Mouse (Mus musculus): ENCODE measurements around the gene Galnt17. TPM values are rescaled to one million over a fixed set of nuclear protein-coding genes. Genes with fewer than 3 reads are reported as not detected.
A peak's percentile ranks its signal among the peaks of the same experiment; 100 is the strongest.

The Galnt17 gene
- polyA plus RNA-seq, 1 experiment from 2014 or later = 10.5 TPM

DNA sequence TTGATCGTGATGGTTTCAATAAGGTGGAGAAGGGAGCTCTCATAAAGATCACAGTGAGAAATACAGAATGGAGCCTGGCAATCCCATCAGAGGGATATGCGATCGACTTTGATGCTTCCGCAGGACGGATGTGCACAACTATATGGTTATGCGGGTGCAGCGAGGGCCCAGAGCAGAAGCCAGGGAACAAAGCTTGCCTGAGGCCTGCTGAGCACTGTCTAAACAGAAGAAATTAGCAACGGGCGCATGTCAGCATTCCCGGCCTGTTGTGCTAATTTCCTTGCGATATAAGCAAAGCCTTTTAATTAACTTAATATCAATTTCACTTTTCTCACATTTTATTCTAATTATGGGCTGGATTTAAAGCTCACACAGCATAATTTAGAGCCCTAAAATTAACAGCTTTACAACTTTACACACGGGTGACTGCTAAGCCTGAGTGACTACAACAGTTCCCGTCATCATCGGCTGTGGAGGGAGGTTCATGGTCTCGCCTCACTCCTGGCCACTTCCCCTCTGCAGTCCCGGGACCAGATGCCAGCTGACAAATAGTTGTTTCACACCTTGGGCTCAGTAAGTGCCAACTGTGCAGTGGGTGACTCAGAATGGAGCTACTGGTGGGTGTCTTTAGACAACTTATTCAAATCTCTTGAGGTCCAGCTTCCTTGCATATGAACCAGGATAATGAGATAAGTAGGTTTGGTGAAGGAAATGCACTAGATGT, 14.4 kb downstream of the Galnt17 start:
- Histone ChIP-seq H3K9me3 (replicated peaks) (no peaks in the 10 kb centered on the region), H3K9ac (replicated peaks) (no peak overlapping the region), H3K4me2 (no peak overlapping the region), H3K27ac (replicated peaks) (no peak overlapping the region), H3K27me3 (replicated peaks) (no peaks in the 10 kb centered on the region), H3K4me3 (replicated peaks) (no peak overlapping the region), H3K36me3 (no peaks in the 10 kb centered on the region), H3K4me1 (no peaks in the 10 kb centered on the region)
- ATAC-seq (ENCODE audit: low FRiP score) = no peak
- 62% methylated on average over 16 of the region's 16 CpGs for WGBS

DNA sequence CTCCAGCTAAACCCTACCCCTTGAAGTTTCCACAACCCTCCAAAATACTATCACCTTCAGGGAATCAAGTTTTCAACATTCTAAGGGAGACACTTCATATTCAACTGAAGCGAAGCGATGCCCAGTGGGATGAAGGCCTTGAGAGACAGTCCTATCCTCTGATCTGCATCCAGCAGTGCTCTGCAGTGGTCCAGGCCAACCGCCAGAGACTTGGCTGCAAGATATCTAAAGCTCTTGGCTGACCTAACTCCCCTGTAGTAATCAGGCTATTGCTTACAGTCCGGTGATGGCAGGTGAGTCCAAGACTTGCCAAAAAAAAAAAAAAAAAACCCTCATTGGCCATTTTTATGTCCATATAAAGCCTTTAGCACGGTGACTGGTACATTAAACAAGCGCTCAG, 21.2 kb downstream of the Galnt17 start:
- ATAC-seq (ENCODE audit: low FRiP score) = no peak
- Histone ChIP-seq H3K27me3 (replicated peaks) (no peaks in the 10 kb centered on the region), H3K36me3 (no peaks in the 10 kb centered on the region), H3K4me1 (no peaks in the 10 kb centered on the region), H3K9ac (replicated peaks) (no peak overlapping the region), H3K9me3 (replicated peaks) (no peaks in the 10 kb centered on the region), H3K4me3 (replicated peaks) (no peak overlapping the region), H3K27ac (replicated peaks) (no peak overlapping the region), H3K4me2 (no peak overlapping the region)
- WGBS = 87% methylated on average over 6 of the region's 6 CpGs

DNA sequence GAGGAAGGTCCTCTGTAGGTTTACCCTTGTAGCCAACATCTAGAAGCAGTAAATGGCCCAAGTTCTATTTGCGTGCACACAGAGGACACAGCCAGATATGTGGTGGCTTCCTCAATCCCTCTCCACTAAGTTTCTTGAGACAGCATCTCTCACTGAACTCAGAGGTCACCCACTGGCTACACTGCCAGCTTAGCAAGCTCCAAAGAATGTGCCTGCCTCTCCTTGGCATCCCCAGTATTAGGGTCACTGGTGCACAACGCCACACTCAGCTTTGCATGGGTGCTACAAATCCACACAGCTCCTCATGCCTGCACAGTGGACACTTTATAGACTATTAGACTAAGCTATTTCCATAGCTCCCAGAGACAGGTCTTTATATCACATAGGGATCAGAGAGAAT, 21.6 kb downstream of the Galnt17 start:
- Histone ChIP-seq H3K4me2 (no peak overlapping the region), H3K9ac (replicated peaks) (no peak overlapping the region), H3K27ac (replicated peaks) (no peak overlapping the region), H3K4me1 (no peaks in the 10 kb centered on the region; the same call in 1 of the 2 replicates), H3K9me3 (replicated peaks) (no peaks in the 10 kb centered on the region), H3K27me3 (replicated peaks) (no peaks in the 10 kb centered on the region), H3K4me3 (replicated peaks) (no peak overlapping the region), H3K36me3 (no peaks in the 10 kb centered on the region)
- WGBS = 93% methylated on average over 2 of the region's 2 CpGs
- no peak for ATAC-seq (ENCODE audit: low FRiP score)

DNA sequence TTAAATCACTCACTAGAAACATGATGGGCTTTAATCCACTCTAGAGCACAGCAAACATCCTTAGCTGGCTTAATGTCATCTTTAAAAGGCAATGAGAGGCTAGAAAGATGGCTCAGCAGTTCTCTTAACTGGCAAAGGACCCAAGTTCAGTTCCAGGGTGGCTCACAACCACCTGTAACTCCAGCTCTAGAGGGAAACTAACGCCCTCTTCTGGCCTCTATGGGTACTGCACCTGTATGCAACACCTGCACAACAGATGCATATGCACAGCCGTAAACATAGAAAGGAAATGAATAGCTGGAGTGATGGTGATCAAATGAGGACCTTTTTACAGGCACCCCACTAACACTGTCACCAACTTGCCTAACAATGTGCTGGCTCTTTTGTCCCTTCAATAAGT, 27.9 kb downstream of the Galnt17 start:
- Histone ChIP-seq H3K27me3 (replicated peaks) (no peaks in the 10 kb centered on the region), H3K4me3 (replicated peaks) (no peak overlapping the region), H3K4me2 (no peak overlapping the region), H3K27ac (replicated peaks) (peak overlapping the region; percentile 30; the same call in 1 of the 2 replicates), H3K9ac (replicated peaks) (no peak overlapping the region), H3K4me1 (peaks cover 10% of the 10 kb centered on the region; the same call in 1 of the 2 replicates), H3K9me3 (replicated peaks) (no peaks in the 10 kb centered on the region), H3K36me3 (no peaks in the 10 kb centered on the region)
- 54% methylated on average over 2 of the region's 2 CpGs for WGBS
- ATAC-seq (ENCODE audit: low FRiP score) = no peak

DNA sequence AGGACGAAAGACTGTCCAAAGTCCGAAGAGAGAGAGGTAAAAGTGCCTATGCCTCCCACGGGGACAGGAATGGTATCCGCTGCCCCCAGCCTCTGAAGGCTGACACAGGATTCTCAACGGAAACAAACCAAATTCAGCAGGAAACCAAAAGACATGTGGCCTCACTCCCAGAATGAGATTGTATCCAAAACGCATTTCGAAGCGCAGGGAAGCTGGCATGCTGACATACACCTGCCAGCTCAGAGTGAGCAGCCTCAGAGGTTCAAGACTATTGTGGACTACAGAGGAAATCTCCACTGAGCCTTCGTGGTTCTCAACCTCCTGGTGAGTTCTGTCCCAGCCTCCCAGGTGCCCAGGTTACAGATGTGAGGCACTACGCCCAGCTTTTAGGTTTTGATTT, 29.0 kb downstream of the Galnt17 start:
- Histone ChIP-seq H3K4me1 (peaks cover 10% of the 10 kb centered on the region; the same call in 1 of the 2 replicates), H3K4me3 (replicated peaks) (no peak overlapping the region), H3K36me3 (no peaks in the 10 kb centered on the region), H3K4me2 (no peak overlapping the region), H3K27ac (replicated peaks) (peak overlapping the region; percentile 30), H3K9ac (replicated peaks) (no peak overlapping the region), H3K27me3 (replicated peaks) (no peaks in the 10 kb centered on the region), H3K9me3 (replicated peaks) (no peaks in the 10 kb centered on the region)
- 80% methylated on average over 10 of the region's 10 CpGs for WGBS
- no peak for ATAC-seq (ENCODE audit: low FRiP score)

DNA sequence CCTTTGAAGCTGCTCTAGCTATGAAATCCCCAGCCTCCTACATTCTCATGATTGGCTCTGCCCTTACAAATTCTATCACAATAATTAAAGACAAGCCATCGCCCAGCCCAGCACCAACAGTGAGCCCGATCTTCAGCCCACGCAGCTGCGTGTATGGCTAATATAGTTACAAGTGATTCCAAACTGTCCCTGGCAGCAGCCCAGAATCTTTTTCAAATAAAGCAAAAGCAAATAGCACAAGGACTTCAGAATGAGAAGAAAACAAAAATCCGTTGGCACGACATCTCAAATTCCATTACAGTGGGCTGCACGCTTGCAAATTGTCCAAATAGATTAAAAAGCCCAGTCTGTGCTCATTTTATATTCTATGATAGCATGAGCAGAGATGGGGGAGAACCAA, 31.1 kb downstream of the Galnt17 start:
- Histone ChIP-seq H3K9ac (replicated peaks) (no peak overlapping the region), H3K4me3 (replicated peaks) (no peak overlapping the region), H3K4me1 (peaks cover 10% of the 10 kb centered on the region; the same call in 1 of the 2 replicates), H3K9me3 (replicated peaks) (no peaks in the 10 kb centered on the region), H3K27ac (replicated peaks) (no peak overlapping the region), H3K36me3 (no peaks in the 10 kb centered on the region), H3K27me3 (replicated peaks) (no peaks in the 10 kb centered on the region), H3K4me2 (no peak overlapping the region)
- ATAC-seq (ENCODE audit: low FRiP score) = no peak
- WGBS = 58% methylated on average over 7 of the region's 7 CpGs

DNA sequence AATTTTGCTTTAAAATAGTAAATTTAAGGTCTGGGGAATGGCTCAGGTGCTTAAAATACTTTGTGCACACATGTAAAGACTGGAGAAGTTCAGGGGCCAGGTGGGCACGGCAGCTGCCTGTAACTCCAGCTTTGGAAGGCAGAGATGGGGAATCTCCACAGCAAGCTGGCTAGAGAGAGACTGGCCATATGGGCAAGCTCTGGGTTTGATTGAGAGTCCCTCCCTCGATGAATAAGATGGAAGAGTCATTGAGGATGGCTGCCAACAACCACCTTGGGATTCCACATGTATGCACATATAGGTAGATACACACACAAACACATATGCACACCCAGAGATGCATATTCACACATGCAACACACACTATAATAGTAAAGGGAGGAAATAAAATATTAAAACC, 42.0 kb downstream of the Galnt17 start:
- no peak overlapping the region for H3K4me2 ChIP-seq
- no peaks in the 10 kb centered on the region for H3K36me3 ChIP-seq
- H3K27ac ChIP-seq (replicated peaks) = no peak overlapping the region
- no peaks in the 10 kb centered on the region for H3K27me3 ChIP-seq (replicated peaks)
- no peaks in the 10 kb centered on the region for H3K4me1 ChIP-seq
- no peak overlapping the region for H3K9ac ChIP-seq (replicated peaks)
- WGBS = 81% methylated on average over 2 of the region's 2 CpGs
- H3K4me3 ChIP-seq (replicated peaks) = no peak overlapping the region
- H3K9me3 ChIP-seq (replicated peaks) = no peaks in the 10 kb centered on the region
- no peak for ATAC-seq (ENCODE audit: low FRiP score)

DNA sequence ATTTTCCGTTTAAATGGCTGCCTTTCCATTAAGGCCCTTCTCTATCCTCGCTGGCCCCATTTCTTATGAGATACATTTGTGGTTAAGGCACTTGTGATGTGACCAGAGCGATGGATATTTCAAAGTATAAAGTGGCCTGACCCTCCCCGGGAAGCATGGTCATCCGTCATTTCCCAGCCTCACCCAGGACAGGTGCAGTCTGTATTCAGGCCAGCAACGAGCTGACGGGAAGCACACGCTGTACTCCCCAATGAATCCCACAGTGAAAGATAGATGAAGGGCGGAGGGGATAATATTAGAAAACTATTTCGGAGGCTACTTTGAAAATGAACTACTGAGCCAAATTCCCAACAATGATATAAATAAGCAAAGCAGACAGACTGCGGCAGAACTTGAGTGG, 44.2 kb downstream of the Galnt17 start:
- Histone ChIP-seq H3K9me3 (replicated peaks) (no peaks in the 10 kb centered on the region), H3K4me3 (replicated peaks) (no peak overlapping the region), H3K4me1 (no peaks in the 10 kb centered on the region), H3K4me2 (no peak overlapping the region), H3K9ac (replicated peaks) (no peak overlapping the region), H3K27ac (replicated peaks) (no peak overlapping the region), H3K36me3 (no peaks in the 10 kb centered on the region), H3K27me3 (replicated peaks) (no peaks in the 10 kb centered on the region)
- WGBS = 76% methylated on average over 11 of the region's 11 CpGs
- ATAC-seq (ENCODE audit: low FRiP score) = no peak

DNA sequence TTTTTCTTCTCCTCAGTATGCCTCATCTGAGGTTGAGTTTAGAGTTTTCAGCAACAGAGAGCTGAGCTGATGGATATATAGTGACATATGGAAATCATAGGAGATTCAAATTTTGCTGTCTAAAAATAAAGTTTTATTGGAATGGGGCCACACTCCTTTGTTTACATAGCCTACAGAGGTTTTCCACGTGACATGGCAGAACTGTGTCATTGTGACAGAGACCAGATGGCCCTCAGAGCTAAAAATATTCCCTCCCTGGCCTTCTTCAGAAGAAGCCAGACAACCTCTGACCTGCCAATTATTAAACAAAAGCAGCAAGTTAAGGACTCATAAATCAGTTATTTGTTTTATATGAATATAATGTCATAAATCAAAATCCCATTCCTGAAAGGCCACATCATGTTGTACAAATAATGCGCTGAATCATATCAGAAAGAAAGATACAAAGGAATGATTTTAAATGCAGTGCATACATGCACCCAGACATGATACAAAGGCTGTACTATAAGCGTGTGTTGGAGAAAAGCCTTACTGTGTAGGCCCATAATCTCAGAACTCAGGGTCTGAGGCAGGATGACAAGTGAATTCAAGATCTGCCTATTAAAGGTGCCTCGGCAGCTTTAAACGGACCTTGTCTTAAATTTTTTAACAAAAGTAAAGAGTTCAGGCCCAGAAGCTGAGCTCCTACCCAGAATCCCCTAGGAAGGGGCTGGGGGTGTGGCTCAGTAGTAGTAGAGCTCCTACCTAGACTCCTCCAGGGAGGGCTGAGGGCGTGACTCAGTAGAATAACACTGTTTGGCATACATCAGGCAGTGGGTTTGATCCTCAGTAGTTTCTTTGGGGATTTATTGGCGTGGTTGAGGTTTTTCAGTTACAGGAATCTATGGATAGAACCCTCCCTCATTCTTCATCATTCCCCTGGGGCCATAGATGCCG, 57.3 kb downstream of the Galnt17 start:
- 85% methylated on average over 8 of the region's 8 CpGs for WGBS
- ATAC-seq (ENCODE audit: low FRiP score) = no peak
- Histone ChIP-seq H3K4me1 (no peaks in the 10 kb centered on the region), H3K36me3 (no peaks in the 10 kb centered on the region), H3K9ac (replicated peaks) (no peak overlapping the region), H3K27ac (replicated peaks) (no peak overlapping the region), H3K4me3 (replicated peaks) (no peak overlapping the region), H3K4me2 (no peak overlapping the region), H3K9me3 (replicated peaks) (no peaks in the 10 kb centered on the region), H3K27me3 (replicated peaks) (no peaks in the 10 kb centered on the region)

DNA sequence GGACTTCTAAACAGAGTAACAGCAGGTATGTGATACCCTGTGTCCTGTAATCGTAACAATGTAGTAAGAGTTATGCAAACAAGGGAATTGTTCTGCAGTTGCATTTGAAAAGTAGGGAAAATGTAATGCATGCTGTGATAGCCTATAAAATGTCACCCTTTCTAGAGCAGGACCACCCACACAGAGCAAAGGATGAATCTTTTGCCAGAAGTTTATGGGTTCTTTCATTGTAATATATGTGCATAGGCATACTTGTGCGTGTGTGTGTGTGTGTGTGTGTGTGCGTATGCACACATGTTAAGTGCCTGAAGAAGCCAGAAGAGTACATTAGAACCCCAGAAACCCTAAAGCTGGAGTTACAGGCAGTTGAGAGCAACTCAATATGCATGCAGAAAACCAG, 59.9 kb downstream of the Galnt17 start:
- Histone ChIP-seq H3K4me2 (no peak overlapping the region), H3K36me3 (no peaks in the 10 kb centered on the region), H3K4me1 (no peaks in the 10 kb centered on the region), H3K27me3 (replicated peaks) (no peaks in the 10 kb centered on the region), H3K9ac (replicated peaks) (no peak overlapping the region), H3K9me3 (replicated peaks) (no peaks in the 10 kb centered on the region), H3K27ac (replicated peaks) (no peak overlapping the region), H3K4me3 (replicated peaks) (no peak overlapping the region)
- 88% methylated on average over 3 of the region's 3 CpGs for WGBS
- no peak for ATAC-seq (ENCODE audit: low FRiP score)

DNA sequence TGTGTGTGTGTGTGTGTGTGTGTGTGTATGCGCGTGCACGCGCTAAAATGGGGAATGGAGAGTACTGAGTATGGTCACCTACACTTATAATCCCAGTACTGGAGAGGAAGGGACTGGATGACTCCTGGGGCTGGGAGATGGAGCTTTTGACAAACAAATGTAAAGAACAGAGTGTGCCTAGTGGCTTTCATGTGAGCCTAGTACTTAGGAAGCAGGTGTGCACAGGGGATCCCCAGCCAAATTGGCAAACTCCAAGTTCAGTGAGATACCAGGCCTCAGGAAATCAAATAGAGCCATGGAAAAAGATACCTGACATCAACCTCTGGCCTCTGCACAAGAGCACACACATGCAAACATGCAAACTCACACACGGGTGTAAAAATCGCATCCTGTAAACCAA, 61.7 kb downstream of the Galnt17 start:
- no peak for ATAC-seq (ENCODE audit: low FRiP score)
- Histone ChIP-seq H3K9me3 (replicated peaks) (no peaks in the 10 kb centered on the region), H3K4me1 (0 out of 2 replicates have a peak, but pooled peaks cover 3% of the 10 kb centered on the region), H3K27me3 (replicated peaks) (no peaks in the 10 kb centered on the region), H3K4me2 (no peak overlapping the region), H3K9ac (replicated peaks) (no peak overlapping the region), H3K27ac (replicated peaks) (no peak overlapping the region), H3K4me3 (replicated peaks) (no peak overlapping the region), H3K36me3 (no peaks in the 10 kb centered on the region)
- WGBS = 97% methylated on average over 6 of the region's 6 CpGs

DNA sequence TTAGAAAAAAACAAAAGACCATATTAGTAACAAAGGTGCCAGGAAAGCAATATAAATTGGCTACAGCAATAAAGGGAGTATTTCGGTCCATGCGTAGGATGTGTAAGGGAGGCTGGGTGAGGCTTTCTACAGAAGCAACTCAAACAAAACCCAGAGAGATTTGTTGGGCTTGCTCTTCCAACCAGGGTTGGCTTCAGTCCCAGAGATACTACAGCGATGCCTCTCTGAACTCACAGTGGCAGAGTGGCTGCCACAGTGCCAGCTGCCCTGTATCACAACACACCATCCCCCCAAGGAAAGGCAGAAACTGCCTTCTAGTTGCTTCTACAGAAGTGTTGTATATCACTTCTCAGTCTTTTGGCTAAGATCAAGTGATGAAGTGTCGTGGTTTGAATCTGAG, 66.6 kb downstream of the Galnt17 start:
- H3K9ac ChIP-seq (replicated peaks) = no peak overlapping the region
- 0 out of 2 replicates have a peak, but pooled peaks cover 7% of the 10 kb centered on the region for H3K4me1 ChIP-seq
- no peaks in the 10 kb centered on the region for H3K9me3 ChIP-seq (replicated peaks)
- no peak overlapping the region for H3K4me3 ChIP-seq (replicated peaks)
- no peak for ATAC-seq (ENCODE audit: low FRiP score)
- no peaks in the 10 kb centered on the region for H3K27me3 ChIP-seq (replicated peaks)
- H3K4me2 ChIP-seq = no peak overlapping the region
- H3K27ac ChIP-seq (replicated peaks) = no peak overlapping the region
- no peaks in the 10 kb centered on the region for H3K36me3 ChIP-seq
- WGBS = 66% methylated on average over 4 of the region's 4 CpGs

Measured in neural tube, embryonic 15.5 days (tissue).